Mouse (Mus musculus) liver, adult 2 months (tissue): ENCODE data around the gene B3gat3.

Source experiments
- CTCF ChIP-seq: fragments of 200-500 bp; IDR thresholded peaks from 2 replicates; pipeline ENCODE4 v1.5.1; 2011; ENCODE audit warnings: low read depth, low read length, control low read depth
- POLR2A ChIP-seq: fragments of 200-500 bp; IDR thresholded peaks from 2 replicates; pipeline ENCODE4 v1.6.1; 2011; ENCODE audit warnings: low read length, control low read depth; ENCODE audit not compliant: insufficient read depth; ENCODE audit errors: extremely low read depth

DNA sequence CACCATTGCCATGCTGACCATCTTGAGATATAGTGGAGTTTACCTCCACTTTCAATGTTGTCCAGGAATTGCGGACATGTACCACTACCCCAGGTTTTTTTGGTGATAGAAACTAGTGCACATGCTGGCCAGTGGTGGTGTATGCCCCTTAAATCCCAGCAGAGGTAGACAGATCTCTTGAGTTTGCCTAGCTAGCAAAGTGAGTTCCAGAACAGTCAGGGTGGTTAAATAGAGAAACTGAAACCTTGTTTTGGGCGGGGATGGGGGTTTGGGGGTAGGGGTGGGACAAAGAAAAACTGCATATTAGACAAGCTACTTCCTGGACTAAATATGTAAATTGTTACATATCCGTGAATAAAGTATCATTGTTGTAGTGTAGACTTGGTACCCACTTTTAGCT lies 1.2 kb upstream of the B3gat3 start:
- TF ChIP-seq CTCF (no peak), POLR2A (no peak)
